Mouse (Mus musculus): Measurements from ENCODE around the gene Stat3. TPM values are rescaled to one million over a fixed set of nuclear protein-coding genes. Genes with fewer than 3 reads are reported as not detected.

Gene Stat3
- total RNA-seq, 2 experiments from 2014 or later = 61.5 to 103 TPM

GRCm38 (mm10) chr11:100964901-100965542 lies 25.7 kb upstream of the Stat3 start:
- ATAC-seq (ENCODE audit: poor library complexity, severe bottlenecking) = no peak

- no peak for ATAC-seq (ENCODE audit: poor library complexity, severe bottlenecking)
Measured at GRCm38 (mm10) chr11:100964180-100964579, 24.8 kb upstream of the Stat3 start.

GRCm38 (mm10) chr11:100963647-100964046 lies 24.3 kb upstream of the Stat3 start:
- ATAC-seq (ENCODE audit: poor library complexity, severe bottlenecking) = no peak

- ATAC-seq (ENCODE audit: poor library complexity, severe bottlenecking) = no peak
Measured at GRCm38 (mm10) chr11:100962371-100962911, 23.1 kb upstream of the Stat3 start.

GRCm38 (mm10) chr11:100960540-100960939 lies 21.2 kb upstream of the Stat3 start:
- no peak for ATAC-seq (ENCODE audit: poor library complexity, severe bottlenecking)

- ATAC-seq (ENCODE audit: poor library complexity, severe bottlenecking) = no peak
Measured at GRCm38 (mm10) chr11:100959826-100960225, 20.5 kb upstream of the Stat3 start.

GRCm38 (mm10) chr11:100959464-100959810 lies 20.1 kb upstream of the Stat3 start:
- ATAC-seq (ENCODE audit: poor library complexity, severe bottlenecking) = 0 out of 2 replicates have a peak, but pooled peaks have one; percentile 33

GRCm38 (mm10) chr11:100958613-100959463 lies 19.5 kb upstream of the Stat3 start:
- no peak for ATAC-seq (ENCODE audit: poor library complexity, severe bottlenecking)

GRCm38 (mm10) chr11:100957915-100958469 lies 18.7 kb upstream of the Stat3 start:
- ATAC-seq (ENCODE audit: poor library complexity, severe bottlenecking) = no peak

GRCm38 (mm10) chr11:100957244-100957643 lies 17.9 kb upstream of the Stat3 start:
- peak; percentile 66 for ATAC-seq (ENCODE audit: poor library complexity, severe bottlenecking)

GRCm38 (mm10) chr11:100949540-100949939 lies 10.2 kb upstream of the Stat3 start:
- no peak for ATAC-seq (ENCODE audit: poor library complexity, severe bottlenecking)

GRCm38 (mm10) chr11:100948317-100948716 lies 9.0 kb upstream of the Stat3 start:
- no peak for ATAC-seq (ENCODE audit: poor library complexity, severe bottlenecking)

- ATAC-seq (ENCODE audit: poor library complexity, severe bottlenecking) = peak; percentile 71
Measured at GRCm38 (mm10) chr11:100947548-100947947, 8.2 kb upstream of the Stat3 start.

- ATAC-seq (ENCODE audit: poor library complexity, severe bottlenecking) = no peak
Measured at GRCm38 (mm10) chr11:100946862-100947261, 7.5 kb upstream of the Stat3 start.

GRCm38 (mm10) chr11:100942388-100942787 lies 3.0 kb upstream of the Stat3 start:
- no peak for ATAC-seq (ENCODE audit: poor library complexity, severe bottlenecking)

GRCm38 (mm10) chr11:100938711-100939511 lies 429 bp downstream of the Stat3 start:
- ATAC-seq (ENCODE audit: poor library complexity, severe bottlenecking) = no peak; the same call in 1 of the 2 replicates

GRCm38 (mm10) chr11:100938112-100938511 lies 1.2 kb downstream of the Stat3 start:
- ATAC-seq (ENCODE audit: poor library complexity, severe bottlenecking) = peak; percentile 30

- ATAC-seq (ENCODE audit: poor library complexity, severe bottlenecking) = no peak
Measured at GRCm38 (mm10) chr11:100937295-100937694, 2.0 kb downstream of the Stat3 start.

GRCm38 (mm10) chr11:100935373-100936355 lies 3.7 kb downstream of the Stat3 start:
- ATAC-seq (ENCODE audit: poor library complexity, severe bottlenecking) = no peak

Measured in megakaryocyte, adult 5-6 weeks (primary cell).